Mouse (Mus musculus) 3T3-L1 (cell line): ENCODE data around the gene Ddx41.
"Not testable (repeated sequence)": the region's sequence is repeated elsewhere in the genome, so short reads cannot be mapped to it uniquely, and the experiment has no call there.

ENCODE experiments used
- DNase-seq: peaks from one replicate; pipeline ENCODE4 v3.0.0-alpha.2; 2015; ENCODE audit warnings: low read depth, low spot score

Gene Ddx41

GRCm38 (mm10) chr13:55536194-55537175 lies at the start of gene Ddx41:
TSS of gene Ddx41 (minus strand) at chr13:55536658.
- DNase-seq, result peak; percentile 99

DNA sequence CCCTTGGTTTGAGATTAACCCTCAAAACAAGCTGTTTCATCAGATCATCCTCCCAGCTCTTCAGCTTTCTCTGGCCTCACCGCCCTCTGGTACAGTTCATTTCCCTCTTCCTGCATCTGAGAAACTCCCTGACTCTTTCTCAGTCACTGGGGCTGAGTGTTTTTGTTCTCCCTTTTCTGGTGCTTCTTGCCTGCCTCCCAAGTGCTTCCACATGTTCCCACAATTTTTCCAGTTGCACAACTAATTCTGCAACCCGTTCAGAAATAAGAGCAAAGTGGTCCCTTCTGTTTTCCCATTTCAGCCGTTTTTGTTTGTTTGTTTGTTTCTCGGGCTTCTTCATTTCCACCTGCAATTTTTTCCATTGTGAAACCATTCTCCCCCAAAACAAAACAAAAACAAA lies 41.6 kb upstream of the Ddx41 start:
- DNase-seq, result no peak

DNA sequence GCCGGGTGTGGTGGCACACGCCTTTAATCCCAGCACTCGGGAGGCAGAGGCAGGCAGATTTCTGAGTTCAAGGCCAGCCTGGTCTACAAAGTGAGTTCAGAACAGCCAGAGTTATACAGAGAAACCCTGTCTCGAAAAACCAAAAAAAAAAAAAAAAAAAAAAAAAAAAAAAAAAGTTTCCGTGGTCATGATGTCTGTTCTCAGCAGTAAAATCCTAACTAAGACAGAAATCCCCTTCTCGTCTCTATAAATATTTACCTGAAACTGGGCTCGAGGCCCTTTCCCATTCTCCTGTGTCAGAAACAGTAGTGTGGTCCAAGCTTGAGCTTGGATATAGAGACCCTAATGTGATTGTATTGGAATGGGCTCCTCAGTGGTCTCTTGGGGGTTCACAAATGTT lies 40.4 kb upstream of the Ddx41 start:
- DNase-seq, result not testable (repeated sequence)

DNA sequence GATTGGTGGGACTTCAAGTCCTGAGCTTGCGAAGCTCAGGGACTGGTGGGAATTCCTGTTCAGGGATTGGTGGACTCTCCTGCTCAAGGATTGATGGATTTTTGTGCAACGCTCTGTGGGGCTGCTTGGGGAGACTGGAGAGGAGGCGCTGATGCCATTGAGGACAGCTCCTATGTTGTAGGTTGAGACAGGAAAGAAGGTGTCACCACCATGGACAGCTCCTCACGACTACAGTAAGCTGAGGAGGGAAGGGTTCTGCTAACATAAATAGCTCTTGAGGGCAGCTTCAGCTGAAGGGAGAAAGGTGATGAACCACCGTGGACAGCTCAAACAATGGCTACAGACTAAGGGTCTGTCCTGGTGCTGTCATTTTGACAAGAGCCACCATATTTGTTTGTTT lies 39.5 kb upstream of the Ddx41 start:
- DNase-seq, result peak; percentile 34

- DNase-seq, result no peak
Measured at GRCm38 (mm10) chr13:55574321-55574720, 37.9 kb upstream of the Ddx41 start.

- no peak for DNase-seq
Measured at GRCm38 (mm10) chr13:55573432-55573831, 37.0 kb upstream of the Ddx41 start, which contains the start of gene Tmed9. TSS of gene Tmed9 (plus strand) at chr13:55573732.

- peak; percentile 47 for DNase-seq
Measured at GRCm38 (mm10) chr13:55571977-55572376, 35.5 kb upstream of the Ddx41 start.

DNA sequence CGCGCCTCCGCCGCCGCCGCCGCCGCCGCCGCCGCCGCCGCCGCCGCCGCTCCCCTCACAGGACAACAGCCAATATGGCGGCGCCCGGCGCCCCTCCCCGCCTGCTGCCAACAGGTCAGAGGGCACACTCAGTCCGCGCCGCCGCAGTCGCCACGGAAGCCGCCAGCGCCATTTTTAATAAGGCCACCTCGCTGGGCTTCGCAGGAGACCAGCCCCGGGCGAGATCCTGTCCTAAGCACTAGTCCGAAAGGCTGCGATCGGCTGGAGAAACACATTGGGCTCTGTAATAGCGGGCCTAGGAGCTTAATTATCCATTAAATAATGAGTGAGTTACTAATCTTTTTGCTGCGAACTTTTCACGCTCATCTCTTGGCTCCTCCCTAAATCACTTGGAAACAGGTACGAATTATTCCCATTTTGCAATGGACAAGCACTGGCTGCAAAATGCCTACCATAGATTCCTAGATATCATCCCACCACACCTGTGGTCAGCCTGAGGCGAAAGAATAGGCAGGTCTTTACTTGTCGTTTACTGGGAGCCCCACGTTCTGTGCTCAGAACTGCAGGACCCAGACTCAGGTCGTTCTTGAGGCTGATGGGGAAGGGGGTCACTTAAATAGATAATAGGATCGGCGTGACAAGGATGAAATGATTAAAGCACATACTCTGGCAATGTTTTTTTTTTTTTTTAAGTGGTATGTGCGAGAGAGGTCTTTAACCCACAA lies 34.7 kb upstream of the Ddx41 start, which contains the start of gene Fam193b:
Fam193b (minus strand) TSS at position 94 of the 725 bp plus-strand sequence.
- peak; percentile 88 for DNase-seq

- peak; percentile 28 for DNase-seq
Measured at GRCm38 (mm10) chr13:55570286-55570973, 34.0 kb upstream of the Ddx41 start.

GRCm38 (mm10) chr13:55569726-55570285 lies 33.3 kb upstream of the Ddx41 start:
- DNase-seq, result peak; percentile 19

DNA sequence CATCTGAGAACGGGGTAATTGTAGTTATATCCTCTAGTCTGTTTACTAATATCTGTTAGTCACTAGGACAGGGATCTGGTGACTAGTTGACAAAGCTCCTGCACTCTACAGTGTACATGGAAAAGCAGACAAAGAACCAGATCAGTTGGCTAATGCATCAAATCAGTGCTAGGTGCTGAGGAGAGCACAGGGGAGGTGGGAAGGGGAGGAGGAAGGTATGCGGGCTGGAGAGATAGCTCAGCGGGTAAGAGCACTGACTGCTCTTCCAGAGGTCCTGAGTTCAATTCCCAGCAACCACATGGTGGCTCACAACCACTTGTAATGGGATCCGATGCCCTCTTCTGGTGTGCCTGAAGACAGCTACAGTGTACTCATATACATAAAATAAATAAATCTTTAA lies 32.1 kb upstream of the Ddx41 start:
- DNase-seq, result not testable (repeated sequence)

GRCm38 (mm10) chr13:55567949-55568348 lies 31.5 kb upstream of the Ddx41 start:
- no peak for DNase-seq

- no peak for DNase-seq
Measured at GRCm38 (mm10) chr13:55567001-55567400, 30.5 kb upstream of the Ddx41 start.

DNA sequence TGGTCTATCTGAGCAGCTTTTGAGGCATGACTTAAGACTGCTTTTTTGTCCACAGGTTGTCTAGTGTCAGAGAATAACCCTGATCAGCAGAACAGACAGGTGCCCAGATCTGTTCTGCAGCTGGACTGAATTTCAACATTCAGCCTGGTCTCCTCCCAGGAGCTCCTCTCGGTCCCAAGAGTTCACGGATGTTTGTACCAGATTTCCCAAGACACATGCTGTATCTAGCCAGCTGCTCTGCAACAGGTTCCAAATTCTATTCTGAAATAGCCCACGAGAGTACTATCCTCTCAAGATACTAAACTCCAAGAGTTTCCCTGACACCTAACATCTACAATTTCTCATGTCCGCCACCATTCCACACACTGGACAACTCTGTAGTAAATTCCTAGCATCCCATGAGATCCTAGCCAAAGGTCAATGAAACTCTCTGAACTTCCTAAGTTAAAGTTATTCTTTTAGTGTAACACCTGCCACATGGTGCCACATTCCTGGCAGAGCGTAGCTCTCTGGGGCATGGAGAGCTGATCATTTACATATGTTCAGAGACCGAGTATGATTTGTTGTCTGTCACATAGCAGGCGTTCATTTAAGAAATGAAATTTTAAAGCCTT lies 26.9 kb upstream of the Ddx41 start:
- DNase-seq, result no peak

- no peak for DNase-seq
Measured at GRCm38 (mm10) chr13:55557499-55557898, 21.0 kb upstream of the Ddx41 start.

DNA sequence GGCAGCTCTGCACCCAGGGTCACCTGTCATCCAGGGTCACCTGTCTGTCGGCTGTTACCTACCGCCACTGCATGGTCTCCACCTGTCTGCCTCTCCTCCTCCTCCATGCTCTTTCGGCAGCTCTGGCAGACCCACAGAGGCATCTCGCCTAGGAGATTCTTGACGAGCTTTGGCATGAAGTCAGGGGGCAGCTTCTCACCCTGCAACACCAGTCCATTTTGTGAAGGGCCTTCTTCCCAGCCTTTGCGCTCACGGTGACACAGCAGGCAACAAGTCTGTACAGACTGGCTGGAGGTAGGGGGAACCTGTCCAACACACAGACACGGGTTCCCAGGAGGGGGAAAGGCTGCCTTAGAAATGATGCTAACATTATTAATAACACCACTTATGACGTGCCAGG lies 19.5 kb upstream of the Ddx41 start:
- DNase-seq, result no peak

- no peak for DNase-seq
Measured at GRCm38 (mm10) chr13:55549061-55549460, 12.6 kb upstream of the Ddx41 start.

GRCm38 (mm10) chr13:55548426-55548825 lies 12.0 kb upstream of the Ddx41 start:
- peak; percentile 28 for DNase-seq

GRCm38 (mm10) chr13:55547916-55548315 lies 11.5 kb upstream of the Ddx41 start:
- DNase-seq, result no peak

- no peak for DNase-seq
Measured at GRCm38 (mm10) chr13:55544792-55545191, 8.3 kb upstream of the Ddx41 start.

DNA sequence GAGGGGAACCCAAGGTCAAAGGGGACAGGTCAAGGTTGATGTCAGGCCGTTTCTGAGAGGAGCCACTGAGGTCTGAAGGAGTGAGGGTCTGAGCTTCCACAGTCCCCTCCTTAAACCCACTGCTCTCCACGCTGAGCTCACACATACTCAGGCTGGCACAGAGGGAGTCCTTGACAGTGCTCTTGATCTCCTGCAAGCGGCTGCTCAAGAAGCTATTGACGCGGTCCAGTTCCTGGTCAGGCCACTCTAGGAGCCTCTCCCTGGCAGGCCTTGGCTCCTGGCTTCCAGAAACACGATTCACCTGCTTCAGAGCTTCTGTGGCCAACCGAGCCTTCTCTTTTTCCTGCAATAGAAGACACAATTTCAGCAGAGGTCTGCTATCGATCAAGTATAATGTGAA lies 7.0 kb upstream of the Ddx41 start:
- DNase-seq, result no peak
